Mouse (Mus musculus): ENCODE data around the gene Dpt.

Dpt gene

DNA sequence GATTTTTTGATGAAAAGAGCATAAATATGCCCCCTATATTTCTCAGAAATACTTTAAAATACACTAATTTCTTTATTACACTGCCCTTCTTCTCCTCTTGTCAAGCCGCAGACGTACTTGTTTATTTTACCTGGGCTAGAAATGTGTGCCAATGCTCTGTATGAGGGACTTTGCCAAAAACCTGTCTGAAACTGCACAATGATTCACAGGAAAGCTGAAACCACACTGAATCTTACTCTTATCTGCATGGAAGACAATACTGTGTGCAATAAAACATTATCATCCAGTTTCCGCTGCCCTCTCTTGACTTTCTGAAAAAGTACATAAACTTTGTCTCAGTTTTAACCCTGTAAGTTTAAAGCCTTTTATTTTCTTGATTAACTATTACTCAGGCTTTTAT lies 20.9 kb downstream of the Dpt start:
- no peak for DNase-seq (ENCODE audit: low spot score in 2 of 2)

DNA sequence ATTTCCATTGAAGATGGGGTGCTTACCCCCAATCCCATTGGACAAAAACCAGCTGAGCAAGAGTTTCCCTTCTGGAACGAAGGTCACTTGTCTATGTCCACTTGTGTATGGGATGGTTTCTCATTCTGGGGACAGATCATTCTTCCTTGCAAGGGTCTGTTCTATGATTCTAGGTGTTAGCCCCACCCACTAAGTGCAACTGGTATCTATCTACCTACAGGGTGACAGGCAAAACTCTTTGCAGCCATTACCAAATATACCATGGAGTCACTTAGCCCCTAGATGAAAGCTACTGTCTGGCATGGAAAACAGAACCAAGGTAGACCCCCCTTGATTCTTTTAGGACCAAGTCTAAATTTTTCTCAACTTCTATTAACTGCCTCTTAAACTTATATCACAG lies 24.9 kb downstream of the Dpt start:
- DNase-seq (ENCODE audit: low spot score in 2 of 2): no peak

DNA sequence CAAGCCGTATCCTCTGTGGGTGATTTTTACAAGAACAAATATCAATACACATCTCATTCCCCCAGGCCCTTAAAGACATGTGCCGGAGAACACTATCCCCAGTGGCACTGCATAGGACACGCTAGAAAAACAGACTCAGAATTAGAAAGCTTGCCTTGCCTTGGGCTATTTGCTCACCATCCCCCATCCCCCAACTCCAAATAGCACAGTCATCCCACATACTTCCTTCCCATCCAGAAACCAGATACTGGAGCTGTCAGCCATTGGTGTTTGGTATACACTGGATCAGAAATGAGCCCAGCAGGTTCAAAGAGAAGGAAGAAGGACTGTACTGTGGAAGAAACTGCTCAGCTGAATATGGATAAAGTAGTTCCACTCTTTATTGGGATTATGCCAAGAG lies 25.4 kb downstream of the Dpt start:
- no peak for DNase-seq (ENCODE audit: low spot score in 2 of 2)

- DNase-seq (ENCODE audit: low spot score in 2 of 2): no peak
Observed at GRCm38 (mm10) chr1:164822268-164822667, 25.8 kb downstream of the Dpt start.

- no peak for DNase-seq (ENCODE audit: low spot score in 2 of 2)
Observed at GRCm38 (mm10) chr1:164824896-164825295, 28.5 kb downstream of the Dpt start.

DNA sequence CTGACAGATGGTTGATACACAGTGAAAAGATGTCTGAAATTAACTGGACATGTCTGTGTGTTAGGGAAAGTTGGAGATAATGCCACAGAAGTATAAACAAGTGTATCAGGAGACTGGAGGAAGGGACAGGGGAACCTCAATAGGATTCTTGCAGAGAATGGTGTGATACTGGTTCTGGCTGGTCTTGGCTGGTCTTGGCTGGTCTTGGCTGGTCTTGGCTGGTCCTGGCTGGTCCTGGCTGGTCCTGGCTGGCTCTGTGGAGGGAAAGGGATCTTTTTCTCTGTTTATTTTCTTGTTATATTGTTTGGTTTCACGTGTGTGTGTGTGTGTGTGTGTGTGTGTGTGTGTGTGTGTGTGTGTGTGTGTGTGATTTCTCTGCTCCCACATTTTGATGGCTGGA lies 33.4 kb downstream of the Dpt start:
- DNase-seq (ENCODE audit: low spot score in 2 of 2): no peak

DNA sequence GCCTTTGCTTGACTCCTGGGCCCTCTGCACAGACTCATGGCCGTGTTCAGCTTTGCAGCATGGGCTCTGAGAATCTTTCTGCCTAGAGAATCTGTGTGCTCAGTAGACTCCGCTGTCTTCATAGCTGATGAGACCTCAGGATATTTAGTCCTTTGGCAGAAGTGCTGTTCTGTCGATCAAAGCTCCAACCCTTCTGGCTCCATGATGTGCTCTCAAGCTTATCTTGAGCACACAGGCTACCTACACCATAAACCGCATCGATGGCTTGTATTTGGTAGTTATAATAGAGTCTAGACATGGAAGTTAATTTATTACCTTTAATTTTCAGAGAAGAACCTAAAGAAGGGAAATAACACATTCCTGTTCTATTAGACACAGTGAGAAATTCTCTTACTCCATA lies 36.0 kb downstream of the Dpt start:
- DNase-seq (ENCODE audit: low spot score in 2 of 2): no peak

GRCm38 (mm10) chr1:164848616-164849265 lies 52.3 kb downstream of the Dpt start:
- DNase-seq (ENCODE audit: low spot score in 2 of 2): peak in 1 of 2 experiments; percentile 8

GRCm38 (mm10) chr1:164855700-164856099 lies 59.3 kb downstream of the Dpt start:
- peak; percentile 5 to 30 for DNase-seq (ENCODE audit: low spot score in 2 of 2)

DNA sequence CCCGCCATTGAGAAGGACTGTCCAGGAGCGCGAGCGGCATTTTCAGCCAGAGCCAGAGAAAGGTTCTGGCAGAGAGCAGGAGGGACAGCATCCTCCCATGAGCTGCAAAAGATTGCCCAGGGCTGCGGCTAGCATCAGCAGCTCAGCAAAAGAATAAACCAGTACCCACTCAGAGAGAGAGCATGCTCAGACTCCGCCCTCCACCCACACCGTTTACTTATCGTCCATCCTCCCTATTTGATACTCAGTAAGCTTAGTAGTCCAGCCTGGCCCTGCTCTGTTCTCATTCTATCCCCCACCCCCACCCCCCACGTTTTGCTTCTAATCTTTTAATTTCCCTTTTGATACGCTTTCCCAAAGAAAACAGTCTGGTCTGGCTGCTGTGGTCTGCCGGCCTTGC lies 63.5 kb downstream of the Dpt start:
- DNase-seq (ENCODE audit: low spot score in 2 of 2): no peak

DNA sequence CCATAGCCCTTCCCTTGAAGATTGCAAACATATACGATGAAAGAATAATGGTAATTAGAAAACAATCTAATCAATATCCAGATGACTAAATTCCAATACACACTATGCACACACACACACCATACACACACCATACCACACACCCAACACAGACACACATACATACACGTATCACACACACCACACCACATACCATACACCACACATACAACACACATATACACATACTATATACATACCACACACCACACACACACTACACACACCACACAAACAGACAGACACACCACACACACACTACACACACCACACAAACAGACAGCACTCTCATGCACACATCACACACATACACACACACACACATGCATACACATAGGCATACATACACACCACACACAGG lies 64.3 kb downstream of the Dpt start:
- no peak for DNase-seq (ENCODE audit: low spot score in 2 of 2)

DNA sequence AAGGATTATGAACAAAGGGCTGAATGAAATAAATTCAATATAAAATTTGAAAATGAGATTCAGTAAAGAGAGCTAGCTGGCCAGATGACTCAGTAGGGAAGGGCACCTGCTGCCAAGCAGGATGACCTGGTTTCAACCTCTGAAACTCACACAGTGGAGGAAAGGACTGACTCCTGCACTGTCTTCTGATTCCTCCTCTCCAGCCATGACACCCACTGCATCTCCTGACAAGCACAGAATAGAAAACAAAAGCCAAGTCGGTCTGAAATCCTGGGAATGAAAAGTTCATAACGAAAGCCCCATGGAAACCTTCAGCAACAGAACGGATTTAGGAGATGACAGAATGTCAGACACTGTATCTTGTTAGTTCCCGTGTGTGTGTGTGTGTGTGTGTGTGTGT lies 65.1 kb downstream of the Dpt start:
- no peak for DNase-seq (ENCODE audit: low spot score in 2 of 2)

- DNase-seq (ENCODE audit: low spot score in 2 of 2): no peak
Observed at GRCm38 (mm10) chr1:164862946-164863883, 66.8 kb downstream of the Dpt start.

- no peak for DNase-seq (ENCODE audit: low spot score in 2 of 2)
Observed at GRCm38 (mm10) chr1:164864666-164865065, 68.2 kb downstream of the Dpt start.

GRCm38 (mm10) chr1:164870694-164871093 lies 74.2 kb downstream of the Dpt start:
- no peak for DNase-seq (ENCODE audit: low spot score in 2 of 2)

Measured in heart, adult 9 months (tissue).